Mouse (Mus musculus): ENCODE measurements around the gene Gnai2. TPM values are rescaled to one million over a fixed set of nuclear protein-coding genes. Genes with fewer than 3 reads are reported as not detected.
"Not testable (repeated sequence)": the region's sequence is repeated elsewhere in the genome, so short reads cannot be mapped to it uniquely, and the experiment has no call there.

Gene Gnai2
- total RNA-seq, 2 experiments from 2014 or later, result 241 to 257 TPM

GRCm38 (mm10) chr9:107576357-107577107, 58.6 kb downstream of the Gnai2 start, which contains the start of gene Hyal1:
Gene Hyal1 (plus strand): TSS chr9:107576927.
- peak; percentile 75 for DNase-seq (ENCODE audit: low spot score)
- intact Hi-C loops (cut with DNase I), result no loop called here

GRCm38 (mm10) chr9:107575579-107576356, 59.4 kb downstream of the Gnai2 start:
- intact Hi-C loops (cut with DNase I), result no loop called here
- no peak for DNase-seq (ENCODE audit: low spot score)

GRCm38 (mm10) chr9:107573774-107574173, 61.4 kb downstream of the Gnai2 start:
- intact Hi-C loops (cut with DNase I); DNase-seq (ENCODE audit: low spot score): not testable (repeated sequence)

GRCm38 (mm10) chr9:107572327-107572662, 62.9 kb downstream of the Gnai2 start:
- intact Hi-C loops (cut with DNase I), result no loop called here
- DNase-seq (ENCODE audit: low spot score), result no peak

GRCm38 (mm10) chr9:107571534-107572326, 63.4 kb downstream of the Gnai2 start:
- intact Hi-C loops (cut with DNase I), result no loop called here
- DNase-seq (ENCODE audit: low spot score), result no peak

GRCm38 (mm10) chr9:107570845-107571244, 64.3 kb downstream of the Gnai2 start:
- no peak for DNase-seq (ENCODE audit: low spot score)
- intact Hi-C loops (cut with DNase I), result no loop called here

GRCm38 (mm10) chr9:107570016-107570415, 65.2 kb downstream of the Gnai2 start:
- no peak for DNase-seq (ENCODE audit: low spot score)
- intact Hi-C loops (cut with DNase I), result no loop called here

GRCm38 (mm10) chr9:107569270-107569669, 65.9 kb downstream of the Gnai2 start:
- intact Hi-C loops (cut with DNase I), result loop anchor here (5.0 kb wide), 1 partner anchor 58 kb away; no protein-coding TSS in a partner anchor
- DNase-seq (ENCODE audit: low spot score), result no peak

- intact Hi-C loops (cut with DNase I), result loop anchor here (5.0 kb wide), 1 partner anchor 59 kb away; no protein-coding TSS in a partner anchor
- DNase-seq (ENCODE audit: low spot score), result peak; percentile 79
These were observed 66.6 kb downstream of the Gnai2 start for GRCm38 (mm10) chr9:107568331-107569261.

GRCm38 (mm10) chr9:107567702-107568319, 67.4 kb downstream of the Gnai2 start, which contains the start of gene Hyal2:
Gene Hyal2 (plus strand): TSS chr9:107567945.
- intact Hi-C loops (cut with DNase I), result loop anchor here (5.0 kb wide), 1 partner anchor 59 kb away; no protein-coding TSS in a partner anchor
- DNase-seq (ENCODE audit: low spot score), result no peak

- intact Hi-C loops (cut with DNase I), result loop anchor here (5.0 kb wide), 1 partner anchor 60 kb away; no protein-coding TSS in a partner anchor
- DNase-seq (ENCODE audit: low spot score), result peak; percentile 76
These were observed 68.3 kb downstream of the Gnai2 start for GRCm38 (mm10) chr9:107566855-107567254.

GRCm38 (mm10) chr9:107566041-107566709, 69.0 kb downstream of the Gnai2 start:
- DNase-seq (ENCODE audit: low spot score), result peak; percentile 70
- intact Hi-C loops (cut with DNase I), result loop anchor here (5.0 kb wide), 1 partner anchor 61 kb away; no protein-coding TSS in a partner anchor

- not testable (repeated sequence) for DNase-seq (ENCODE audit: low spot score)
- intact Hi-C loops (cut with DNase I), result loop anchor here (5.0 kb wide), 1 partner anchor 62 kb away; no protein-coding TSS in a partner anchor
These were observed 69.6 kb downstream of the Gnai2 start for GRCm38 (mm10) chr9:107565556-107565955.

Other genes with a start within 250 kb of the Gnai2 start
- 10 to 100 TPM; 12.3 to 13.4 TPM for gene Cacna2d2, start 235.8 kb downstream of the Gnai2 start, total RNA-seq (2021)
- gene Tmem115, start 101.4 kb downstream of the Gnai2 start, total RNA-seq (2021), result 10 to 100 TPM; 20.6 to 21.4 TPM
- gene Cyb561d2, start 93.2 kb downstream of the Gnai2 start, total RNA-seq (2021), result 1 to 10 TPM; 3.1 to 3.5 TPM
- gene Nprl2, start 93.1 kb downstream of the Gnai2 start, total RNA-seq (2021), result 10 to 100 TPM; 17.3 to 18.9 TPM
- not detected for gene Zmynd10, start 88.1 kb downstream of the Gnai2 start, total RNA-seq (2021)
- 10 to 100 TPM; 12.1 to 16.7 TPM for gene Rassf1, start 83.8 kb downstream of the Gnai2 start, total RNA-seq (2021)
- gene Tusc2, start 72.1 kb downstream of the Gnai2 start, total RNA-seq (2021), result 10 to 100 TPM; 28.6 to 30.4 TPM
- gene Hyal2, start 67.4 kb downstream of the Gnai2 start, total RNA-seq (2021), result 10 to 100 TPM; 35.4 to 36.2 TPM
- 1 to 10 TPM; 5.3 TPM for gene Hyal1, start 58.4 kb downstream of the Gnai2 start, total RNA-seq (2021)
- 10 to 100 TPM; 14.0 to 18.4 TPM for gene Naa80, start 56.5 kb downstream of the Gnai2 start, total RNA-seq (2021)
- under 1 TPM; 0.45 to 0.62 TPM for gene Hyal3, start 54.5 kb downstream of the Gnai2 start, total RNA-seq (2021)
- 10 to 100 TPM; 44.6 to 45.8 TPM for gene Ifrd2, start 47.7 kb downstream of the Gnai2 start, total RNA-seq (2021)
- 10 to 100 TPM; 15.0 to 17.8 TPM for gene Sema3b, start 26.1 kb downstream of the Gnai2 start, total RNA-seq (2021)
- 10 to 100 TPM; 62.0 to 69.7 TPM for gene Slc38a3, start 34.2 kb upstream of the Gnai2 start, total RNA-seq (2021)
- gene Gnat1, start 44.3 kb upstream of the Gnai2 start, total RNA-seq (2021), result not detected
- gene Sema3f, start 75.1 kb upstream of the Gnai2 start, total RNA-seq (2021), result 10 to 100 TPM; 15.1 to 15.8 TPM
- 10 to 100 TPM; 48.0 to 62.7 TPM for gene Rbm5, start 135.6 kb upstream of the Gnai2 start, total RNA-seq (2021)
- gene Rbm6, start 237.9 kb upstream of the Gnai2 start, total RNA-seq (2021), result 10 to 100 TPM; 29.9 to 30.3 TPM

Measured in heart, postnatal 25 days (tissue).